Mouse (Mus musculus) spleen, adult 2 months (tissue): Measurements from ENCODE around the gene P2ry12. TPM values are rescaled to one million over a fixed set of nuclear protein-coding genes. Genes with fewer than 3 reads are reported as not detected.

Experiments used
- DNase-seq, 2 experiments: peaks; one replicate each; pipeline versions ENCODE4 v3.0.0 to v3.0.0-alpha.2; 2012 to 2021; ENCODE audit warnings: low spot score in 2 of 2, low read depth in 1 of 2
- H3K27ac ChIP-seq: fragments of 200-500 bp; 2 replicates; pipeline ENCODE4 v1.5.1; 2012; ENCODE audit warnings: low read length, inconsistent platforms; ENCODE audit not compliant: insufficient read depth
- H3K27me3 ChIP-seq: fragments of 200-500 bp; 2 replicates; pipeline ENCODE4 v1.6.1; 2012; ENCODE audit warnings: mild to moderate bottlenecking, moderate library complexity, low read length, inconsistent platforms; ENCODE audit not compliant: control insufficient read depth, insufficient read depth
- H3K36me3 ChIP-seq: fragments of 200-500 bp; 2 replicates; pipeline ENCODE4 v1.6.1; 2012; ENCODE audit warnings: mild to moderate bottlenecking, low read length, inconsistent platforms; ENCODE audit not compliant: control insufficient read depth, insufficient read depth
- H3K4me1 ChIP-seq: fragments of 200-500 bp; 2 replicates; pipeline ENCODE4 v1.6.1; 2011; ENCODE audit warnings: inconsistent platforms; ENCODE audit not compliant: control insufficient read depth, insufficient read depth, insufficient read length
- H3K4me3 ChIP-seq: fragments of 200-500 bp; 2 replicates; pipeline ENCODE4 v1.5.1; 2011; ENCODE audit warnings: mild to moderate bottlenecking, inconsistent platforms; ENCODE audit not compliant: insufficient read depth, insufficient read length; ENCODE audit errors: extremely low read depth
- CTCF ChIP-seq: fragments of 200-500 bp; IDR thresholded peaks from 2 replicates; pipeline ENCODE4 v1.5.1; 2011; ENCODE audit warnings: mild to moderate bottlenecking, inconsistent platforms; ENCODE audit not compliant: insufficient read depth, insufficient read length, insufficient replicate concordance; ENCODE audit errors: extremely low read depth
- POLR2A ChIP-seq: fragments of 200-500 bp; IDR thresholded peaks from 2 replicates; pipeline ENCODE4 v1.6.1; 2011; ENCODE audit warnings: low read depth, low read length, inconsistent platforms
- WGBS: fragments of 180-500 bp; shearing (Covaris S2); methylation state at CpG from one replicate; pipeline ENCODE4 v1.1.7; 2018; 5-methylcytosine and 5-hydroxymethylcytosine counted together
- polyA plus RNA-seq: library from polyadenylated mRNA; depleted of rRNA; stranded (reverse); fragments of >200 nt; gene quantifications from 2 replicates; pipeline ENCODE4 v1.2.3, GENCODE M21; 2012; rRNA removed

P2ry12 gene
- polyA plus RNA-seq, result 12.3 and 18.6 TPM in 2 replicates

DNA sequence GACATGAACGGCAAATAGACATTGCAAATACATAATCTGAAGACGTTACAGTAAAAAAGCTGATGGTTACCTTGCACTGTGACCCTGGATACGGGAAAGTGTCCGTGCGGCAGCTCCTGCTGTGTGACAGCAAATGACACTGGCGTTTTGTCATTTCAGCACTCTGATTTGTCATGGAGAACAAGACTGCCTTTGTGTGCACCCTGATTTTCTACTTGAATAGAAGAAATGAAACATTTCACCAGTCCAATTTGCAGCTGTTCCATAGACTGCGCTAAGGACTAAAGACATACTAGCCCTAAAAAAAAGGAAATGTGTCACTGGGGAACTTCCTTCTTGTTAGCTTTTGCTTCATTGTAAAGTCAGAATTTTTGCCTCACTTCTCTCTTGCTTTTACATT, at the start of gene P2ry12:
TSS of gene P2ry12 (minus strand) at position 168 of the 400 bp plus-strand sequence.
- TF ChIP-seq CTCF, result no peak
- TF ChIP-seq POLR2A, result no peak
- peak within 1 kb of the TSS; percentile 56; the same call in 1 of the 2 replicates for H3K27ac ChIP-seq
- H3K4me3 ChIP-seq, result peak within 1 kb of the TSS; percentile 16; the same call in 1 of the 2 replicates
- peaks cover 22% of the 10 kb centered on the region for H3K4me1 ChIP-seq
- H3K27me3 ChIP-seq, result no peaks in the 10 kb centered on the region
- no peaks in the 10 kb centered on the region for H3K36me3 ChIP-seq
- no peak for DNase-seq
- WGBS, result 54% methylated on average over 7 of the region's 7 CpGs

DNA sequence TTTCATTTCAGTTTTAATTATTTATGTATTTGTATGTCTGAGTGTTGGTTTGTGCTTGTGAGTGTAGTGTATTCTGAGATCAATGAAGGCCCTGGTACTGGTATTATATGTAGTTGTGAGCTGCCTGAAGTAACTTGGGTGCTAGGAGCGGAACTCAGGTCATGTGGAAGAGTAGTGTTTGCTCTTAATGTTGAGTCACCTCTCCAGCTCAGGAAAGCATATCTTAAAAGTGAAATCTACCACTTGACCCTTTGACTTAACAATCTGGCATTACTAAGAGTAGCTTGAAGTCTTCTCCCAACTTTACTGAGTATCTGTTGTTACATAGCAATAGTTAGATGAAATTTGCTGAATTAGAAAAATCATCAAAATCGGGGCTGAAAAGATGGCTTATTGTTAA, 42.8 kb upstream of the P2ry12 start:
- 94% methylated on average over 2 of the region's 2 CpGs for WGBS
- no peaks in the 10 kb centered on the region for H3K27me3 ChIP-seq
- DNase-seq, result no peak
- no peak overlapping the region for H3K4me3 ChIP-seq
- no peaks in the 10 kb centered on the region for H3K4me1 ChIP-seq
- no peak overlapping the region for H3K27ac ChIP-seq
- no peak for TF ChIP-seq POLR2A
- TF ChIP-seq CTCF, result no peak
- no peaks in the 10 kb centered on the region for H3K36me3 ChIP-seq

DNA sequence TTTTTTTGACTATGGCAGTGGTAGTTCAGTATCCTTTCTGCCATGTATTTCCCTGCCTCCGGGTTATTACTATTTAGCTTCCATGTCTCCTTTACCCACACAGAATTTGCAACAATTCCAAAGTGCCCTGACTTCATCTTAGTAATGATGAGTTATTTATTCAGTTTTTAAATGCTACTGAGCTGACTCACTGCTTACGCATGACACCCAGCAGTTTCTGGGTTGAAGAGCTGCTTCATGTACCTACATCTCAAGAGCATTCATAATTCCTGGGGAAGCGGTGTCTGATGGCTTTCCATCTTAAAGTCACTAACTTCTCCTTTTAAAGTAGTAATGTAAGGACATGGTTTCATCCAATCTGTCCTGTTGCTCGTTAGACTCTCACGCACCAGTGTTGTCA, 42.3 kb upstream of the P2ry12 start:
- H3K4me1 ChIP-seq, result no peaks in the 10 kb centered on the region
- 90% methylated on average over 5 of the region's 5 CpGs for WGBS
- TF ChIP-seq POLR2A (no peak), CTCF (no peak)
- H3K4me3 ChIP-seq, result no peak overlapping the region
- no peak overlapping the region for H3K27ac ChIP-seq
- H3K27me3 ChIP-seq, result no peaks in the 10 kb centered on the region
- no peak for DNase-seq
- H3K36me3 ChIP-seq, result no peaks in the 10 kb centered on the region

DNA sequence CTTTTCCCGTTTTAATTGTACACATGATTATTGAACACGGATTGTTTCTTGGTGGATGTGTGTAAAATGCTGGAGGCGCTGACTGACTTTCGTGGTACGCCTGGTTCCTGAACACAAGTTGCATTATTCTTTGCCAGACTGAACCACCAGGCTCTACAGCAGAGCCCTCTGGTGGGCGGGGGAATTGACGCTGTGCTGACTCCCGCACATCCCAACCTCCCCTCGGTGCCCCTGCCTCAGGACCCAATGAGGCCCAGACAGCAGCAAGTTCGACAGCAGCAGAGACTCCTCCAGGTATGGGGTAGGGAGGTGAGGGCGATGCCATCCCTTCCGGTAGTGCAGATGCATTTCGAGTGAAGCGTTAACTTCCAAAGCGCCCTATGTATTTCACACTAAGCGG, 35.0 kb upstream of the P2ry12 start:
- Histone ChIP-seq H3K27ac (no peak overlapping the region), H3K4me3 (no peak overlapping the region), H3K27me3 (no peaks in the 10 kb centered on the region), H3K36me3 (no peaks in the 10 kb centered on the region), H3K4me1 (no peaks in the 10 kb centered on the region)
- WGBS, result 95% methylated on average over 16 of the region's 16 CpGs
- DNase-seq, result no peak
- no peak for TF ChIP-seq CTCF
- no peak for TF ChIP-seq POLR2A

DNA sequence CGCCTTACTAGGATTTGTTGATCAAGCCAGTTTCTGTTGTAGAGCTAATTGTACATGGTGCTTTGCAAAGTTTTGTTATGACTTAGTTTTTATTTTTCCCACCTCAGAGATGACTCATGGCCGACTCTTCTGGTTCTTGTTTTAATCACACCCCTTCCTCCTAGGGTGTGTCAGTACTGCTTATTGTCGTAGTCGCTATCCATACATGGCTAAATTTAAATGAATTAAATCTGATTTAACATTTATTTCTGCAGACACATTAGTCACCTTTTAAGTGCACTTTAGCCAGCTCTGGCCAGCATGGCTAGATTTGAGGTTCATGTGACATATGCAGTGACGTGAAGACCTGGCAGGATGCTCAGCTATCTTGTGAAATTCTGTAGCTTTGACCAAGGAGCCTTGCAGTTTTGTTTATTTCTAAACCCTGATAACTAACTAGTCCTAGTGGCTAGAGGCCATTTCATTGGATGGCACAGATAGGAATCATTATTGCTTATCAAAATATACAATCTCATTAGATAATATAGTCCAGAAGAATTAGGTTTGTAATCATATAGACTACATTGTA, 34.0 kb upstream of the P2ry12 start:
- H3K4me1 ChIP-seq, result no peaks in the 10 kb centered on the region
- H3K4me3 ChIP-seq, result no peak overlapping the region
- no peaks in the 10 kb centered on the region for H3K36me3 ChIP-seq
- no peak overlapping the region for H3K27ac ChIP-seq
- 87% methylated on average over 5 of the region's 5 CpGs for whole genome bisulfite sequencing
- no peak for TF ChIP-seq POLR2A
- TF ChIP-seq CTCF, result no peak
- no peaks in the 10 kb centered on the region for H3K27me3 ChIP-seq
- DNase-seq, result no peak

DNA sequence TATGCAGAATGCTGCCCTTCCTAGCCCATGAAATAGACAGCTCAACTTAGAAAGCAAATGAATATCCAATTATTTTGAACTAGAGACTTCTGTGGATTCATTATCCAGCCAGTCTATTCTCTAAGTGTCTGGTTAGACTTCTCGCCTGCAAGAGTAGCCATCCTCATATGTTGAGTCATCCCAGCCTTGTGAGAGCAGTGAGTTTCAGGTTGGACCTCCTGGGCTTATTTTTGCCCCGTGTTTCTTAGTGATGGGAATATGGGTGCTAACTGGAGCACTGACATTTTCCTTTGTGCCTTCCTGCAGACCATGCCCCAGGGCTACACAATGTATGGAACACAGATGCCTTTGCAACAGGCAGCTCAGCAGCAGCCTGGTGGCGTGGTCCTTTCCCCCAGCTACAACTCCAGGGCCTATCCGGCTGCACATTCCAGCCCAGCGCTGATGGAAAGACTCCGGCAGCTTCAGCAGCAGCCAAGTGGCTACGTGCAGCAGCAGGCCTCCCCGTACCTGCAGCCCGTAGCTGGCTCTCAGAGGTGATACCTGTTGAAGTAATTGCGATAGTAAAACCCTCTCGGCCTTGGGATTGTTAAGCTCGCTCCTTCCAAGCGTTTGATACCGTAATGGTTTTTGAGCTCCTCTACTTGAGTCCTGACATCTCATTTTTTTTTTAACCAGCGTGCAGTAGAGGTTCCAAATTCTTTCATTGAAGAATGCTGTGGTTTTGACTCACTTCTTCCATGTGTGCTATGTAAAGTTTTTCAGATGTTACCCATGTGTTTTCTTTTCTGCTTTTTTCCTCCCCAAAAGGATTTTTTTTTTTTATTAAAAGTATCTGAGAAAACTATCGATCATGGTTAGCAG, 33.3 kb upstream of the P2ry12 start:
- Histone ChIP-seq H3K27ac (no peak overlapping the region), H3K4me3 (no peak overlapping the region), H3K36me3 (no peaks in the 10 kb centered on the region), H3K4me1 (no peaks in the 10 kb centered on the region), H3K27me3 (no peaks in the 10 kb centered on the region)
- WGBS, result 90% methylated on average over 16 of the region's 16 CpGs
- TF ChIP-seq CTCF (no peak), POLR2A (no peak)
- DNase-seq, result no peak
